Mouse (Mus musculus): ENCODE data around the gene Tom1l1.
A peak's percentile ranks its signal among the peaks of the same experiment; 100 is the strongest.

Tom1l1 gene

GRCm38 (mm10) chr11:90667325-90667724 lies 20.8 kb downstream of the Tom1l1 start:
- DNase-seq (ENCODE audit: low read depth) = no peak

- no peak for DNase-seq (ENCODE audit: low read depth)
Observed at GRCm38 (mm10) chr11:90666916-90667315, 21.2 kb downstream of the Tom1l1 start.

GRCm38 (mm10) chr11:90666144-90666757 lies 21.9 kb downstream of the Tom1l1 start:
- DNase-seq (ENCODE audit: low read depth) = no peak

GRCm38 (mm10) chr11:90665161-90665560 lies 23.0 kb downstream of the Tom1l1 start:
- no peak for DNase-seq (ENCODE audit: low read depth)

- no peak for DNase-seq (ENCODE audit: low read depth)
Observed at GRCm38 (mm10) chr11:90664345-90664986, 23.7 kb downstream of the Tom1l1 start.

- DNase-seq (ENCODE audit: low read depth) = no peak
Observed at GRCm38 (mm10) chr11:90663618-90664297, 24.4 kb downstream of the Tom1l1 start.

GRCm38 (mm10) chr11:90663052-90663451 lies 25.1 kb downstream of the Tom1l1 start:
- no peak for DNase-seq (ENCODE audit: low read depth)

GRCm38 (mm10) chr11:90660662-90661061 lies 27.5 kb downstream of the Tom1l1 start:
- peak; percentile 82 for DNase-seq (ENCODE audit: low read depth)

GRCm38 (mm10) chr11:90657527-90657926 lies 30.6 kb downstream of the Tom1l1 start:
- DNase-seq (ENCODE audit: low read depth) = no peak

GRCm38 (mm10) chr11:90652603-90653002 lies 35.6 kb downstream of the Tom1l1 start:
- DNase-seq (ENCODE audit: low read depth) = no peak

- no peak for DNase-seq (ENCODE audit: low read depth)
Observed at GRCm38 (mm10) chr11:90650231-90650885, 37.8 kb downstream of the Tom1l1 start.

- no peak for DNase-seq (ENCODE audit: low read depth)
Observed at GRCm38 (mm10) chr11:90649777-90650176, 38.4 kb downstream of the Tom1l1 start.

- no peak for DNase-seq (ENCODE audit: low read depth)
Observed at GRCm38 (mm10) chr11:90638312-90638830, 49.8 kb downstream of the Tom1l1 start.

- peak; percentile 89 for DNase-seq (ENCODE audit: low read depth)
Observed at GRCm38 (mm10) chr11:90637440-90638311, 50.5 kb downstream of the Tom1l1 start, which contains the start of the genes Stxbp4 and Cox11. Gene Stxbp4 (minus strand): TSS chr11:90638084. Gene Cox11 (plus strand): TSS chr11:90638173.

- DNase-seq (ENCODE audit: low read depth) = no peak
Observed at GRCm38 (mm10) chr11:90634661-90635060, 53.5 kb downstream of the Tom1l1 start.

- no peak for DNase-seq (ENCODE audit: low read depth)
Observed at GRCm38 (mm10) chr11:90632480-90632879, 55.7 kb downstream of the Tom1l1 start.

GRCm38 (mm10) chr11:90627751-90628150 lies 60.4 kb downstream of the Tom1l1 start:
- DNase-seq (ENCODE audit: low read depth) = no peak

GRCm38 (mm10) chr11:90625174-90625573 lies 63.0 kb downstream of the Tom1l1 start:
- DNase-seq (ENCODE audit: low read depth) = no peak

GRCm38 (mm10) chr11:90623477-90623876 lies 64.7 kb downstream of the Tom1l1 start:
- DNase-seq (ENCODE audit: low read depth) = no peak

GRCm38 (mm10) chr11:90622500-90622899 lies 65.7 kb downstream of the Tom1l1 start:
- no peak for DNase-seq (ENCODE audit: low read depth)

GRCm38 (mm10) chr11:90622044-90622443 lies 66.1 kb downstream of the Tom1l1 start:
- DNase-seq (ENCODE audit: low read depth) = no peak
